Mouse (Mus musculus) bone marrow, adult 2 months (tissue): ENCODE data around the gene Pym1. TPM values are rescaled to one million over a fixed set of nuclear protein-coding genes. Genes with fewer than 3 reads are reported as not detected.
"Not testable (repeated sequence)": the region's sequence is repeated elsewhere in the genome, so short reads cannot be mapped to it uniquely, and the experiment has no call there.

Experiments
- H3K27ac ChIP-seq: fragments of 200-500 bp; 2 replicates; pipeline ENCODE4 v1.5.1; 2012; ENCODE audit warnings: low read depth, mild to moderate bottlenecking, control low read depth, inconsistent platforms, low read length; ENCODE audit not compliant: control insufficient read depth, poor library complexity, insufficient read depth
- H3K4me1 ChIP-seq: fragments of 200-500 bp; 2 replicates; pipeline ENCODE4 v1.6.1; 2011; ENCODE audit warnings: low read length; ENCODE audit not compliant: control insufficient read depth, insufficient read depth
- H3K4me3 ChIP-seq: fragments of 200-500 bp; replicated peaks from 2 replicates; pipeline ENCODE3; 2011; ENCODE audit warnings: mild to moderate bottlenecking, low read depth, low read length, control low read depth; ENCODE audit not compliant: control insufficient read depth
- CTCF ChIP-seq: fragments of 200-500 bp; IDR thresholded peaks from 2 replicates; pipeline ENCODE4 v1.5.1; 2011; ENCODE audit warnings: low read length, control low read depth; ENCODE audit not compliant: control insufficient read depth, insufficient read depth
- POLR2A ChIP-seq: fragments of 200-500 bp; IDR thresholded peaks from 2 replicates; pipeline ENCODE4 v1.6.1; 2011; ENCODE audit warnings: low read depth, mild to moderate bottlenecking, control low read depth, low read length, borderline replicate concordance; ENCODE audit not compliant: control insufficient read depth
- WGBS: fragments of 180-500 bp; shearing (Covaris S2); methylation state at CpG from one replicate; pipeline ENCODE4 v1.1.7; 2018; 5-methylcytosine and 5-hydroxymethylcytosine counted together
- polyA plus RNA-seq: library from polyadenylated mRNA; stranded (reverse); fragments of >200 nt; gene quantifications from 2 replicates; pipeline ENCODE4 v1.2.4, GENCODE M21; 2011; ENCODE audit warnings: low replicate concordance; ENCODE audit not compliant: missing spikeins, insufficient read depth, insufficient read length

The Pym1 gene
- polyA plus RNA-seq, 1 experiment, result 76.9 TPM

- Histone ChIP-seq H3K27ac (no peak overlapping the region), H3K4me3 (no peak overlapping the region), H3K4me1 (peaks cover 2% of the 10 kb centered on the region; the same call in 1 of the 2 replicates)
- no peak for TF ChIP-seq POLR2A
- TF ChIP-seq CTCF, result no peak
- WGBS, result 25% methylated on average over 19 of the region's 19 CpGs
Observed at GRCm38 (mm10) chr10:128715559-128716537, 31.8 kb upstream of the Pym1 start.

GRCm38 (mm10) chr10:128725466-128725865 lies 22.2 kb upstream of the Pym1 start:
- 65% methylated on average over 4 of the region's 4 CpGs for WGBS
- not testable (repeated sequence) for H3K4me1 ChIP-seq, H3K27ac ChIP-seq, H3K4me3 ChIP-seq

- H3K4me3 ChIP-seq, result no peak overlapping the region
- no peak overlapping the region for H3K27ac ChIP-seq
- H3K4me1 ChIP-seq, result no peaks in the 10 kb centered on the region; the same call in 1 of the 2 replicates
- TF ChIP-seq CTCF (no peak), POLR2A (no peak)
- WGBS, result 62% methylated on average over 5 of the region's 5 CpGs
Observed at GRCm38 (mm10) chr10:128728059-128728458, 19.6 kb upstream of the Pym1 start.

GRCm38 (mm10) chr10:128731002-128731433 lies 16.7 kb upstream of the Pym1 start:
- 17% methylated on average over 10 of the region's 10 CpGs for WGBS
- Histone ChIP-seq H3K27ac (no peak overlapping the region), H3K4me1 (no peaks in the 10 kb centered on the region; the same call in 1 of the 2 replicates), H3K4me3 (no peak overlapping the region)
- TF ChIP-seq POLR2A (no peak), CTCF (peak; percentile 92)

GRCm38 (mm10) chr10:128731992-128732391 lies 15.7 kb upstream of the Pym1 start:
- H3K4me3 ChIP-seq, result no peak overlapping the region
- H3K4me1 ChIP-seq, result no peaks in the 10 kb centered on the region; the same call in 1 of the 2 replicates
- TF ChIP-seq POLR2A, result no peak
- TF ChIP-seq CTCF, result no peak
- H3K27ac ChIP-seq, result no peak overlapping the region

GRCm38 (mm10) chr10:128737435-128737834 lies 10.3 kb upstream of the Pym1 start:
- WGBS, result 74% methylated on average over 15 of the region's 15 CpGs
- TF ChIP-seq CTCF (no peak), POLR2A (no peak)
- H3K4me1 ChIP-seq, result peaks cover 1% of the 10 kb centered on the region; the same call in 1 of the 2 replicates
- H3K4me3 ChIP-seq, result no peak overlapping the region
- H3K27ac ChIP-seq, result no peak overlapping the region

GRCm38 (mm10) chr10:128740296-128740695 lies 7.4 kb upstream of the Pym1 start:
- 40% methylated on average over 2 of the region's 2 CpGs for WGBS
- no peak overlapping the region for H3K4me3 ChIP-seq
- no peak overlapping the region for H3K27ac ChIP-seq
- H3K4me1 ChIP-seq, result peaks cover 1% of the 10 kb centered on the region
- TF ChIP-seq POLR2A, result no peak
- TF ChIP-seq CTCF, result no peak

GRCm38 (mm10) chr10:128742616-128743015 lies 5.1 kb upstream of the Pym1 start:
- Histone ChIP-seq H3K27ac (no peak overlapping the region), H3K4me3 (peak overlapping the region; percentile 77), H3K4me1 (peaks cover 4% of the 10 kb centered on the region)
- TF ChIP-seq POLR2A, result no peak
- TF ChIP-seq CTCF, result no peak
- WGBS, result 36% methylated on average over 4 of the region's 4 CpGs
